Mouse (Mus musculus) bone marrow, adult 2 months (tissue): Measurements from ENCODE around the gene Gm15013. TPM values are rescaled to one million over a fixed set of nuclear protein-coding genes. Genes with fewer than 3 reads are reported as not detected.
"Not testable (repeated sequence)": the region's sequence is repeated elsewhere in the genome, so short reads cannot be mapped to it uniquely, and the experiment has no call there.

Experiments
- H3K27ac ChIP-seq: fragments of 200-500 bp; 2 replicates; pipeline ENCODE4 v1.5.1; 2012; ENCODE audit warnings: low read depth, mild to moderate bottlenecking, control low read depth, inconsistent platforms, low read length; ENCODE audit not compliant: control insufficient read depth, poor library complexity, insufficient read depth
- H3K4me1 ChIP-seq: fragments of 200-500 bp; 2 replicates; pipeline ENCODE4 v1.6.1; 2011; ENCODE audit warnings: low read length; ENCODE audit not compliant: control insufficient read depth, insufficient read depth
- H3K4me3 ChIP-seq: fragments of 200-500 bp; replicated peaks from 2 replicates; pipeline ENCODE3; 2011; ENCODE audit warnings: mild to moderate bottlenecking, low read depth, low read length, control low read depth; ENCODE audit not compliant: control insufficient read depth
- CTCF ChIP-seq: fragments of 200-500 bp; IDR thresholded peaks from 2 replicates; pipeline ENCODE4 v1.5.1; 2011; ENCODE audit warnings: low read length, control low read depth; ENCODE audit not compliant: control insufficient read depth, insufficient read depth
- POLR2A ChIP-seq: fragments of 200-500 bp; IDR thresholded peaks from 2 replicates; pipeline ENCODE4 v1.6.1; 2011; ENCODE audit warnings: low read depth, mild to moderate bottlenecking, control low read depth, low read length, borderline replicate concordance; ENCODE audit not compliant: control insufficient read depth
- WGBS: fragments of 180-500 bp; shearing (Covaris S2); methylation state at CpG from one replicate; pipeline ENCODE4 v1.1.7; 2018; 5-methylcytosine and 5-hydroxymethylcytosine counted together
- polyA plus RNA-seq: library from polyadenylated mRNA; stranded (reverse); fragments of >200 nt; gene quantifications from 2 replicates; pipeline ENCODE4 v1.2.4, GENCODE M21; 2011; ENCODE audit warnings: low replicate concordance; ENCODE audit not compliant: missing spikeins, insufficient read depth, insufficient read length

The Gm15013 gene
- polyA plus RNA-seq = 1.6 TPM in 1 of 2 replicates, not detected in the other

DNA sequence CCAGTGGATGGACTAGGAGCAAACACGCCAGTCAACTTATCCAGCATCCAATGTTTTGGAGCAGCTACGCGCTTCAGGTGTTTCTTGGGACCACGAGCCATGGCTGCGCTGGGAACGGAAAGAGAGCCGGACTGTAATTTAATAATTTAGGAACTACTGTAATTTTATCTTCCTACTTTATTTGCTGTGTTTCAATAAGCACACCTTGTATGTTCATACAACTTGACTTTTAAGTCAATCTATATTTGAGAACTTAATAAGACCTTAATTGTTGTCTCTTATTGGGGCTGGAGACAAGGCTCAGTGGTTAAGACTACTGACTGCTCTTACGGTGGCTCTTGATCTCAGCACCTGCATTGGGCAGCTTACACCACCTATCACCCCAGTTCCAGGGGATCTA is at the start of gene Gm15013:
Gene Gm15013, minus strand, starts transcription at position 101 of the 400 bp plus-strand sequence.
- H3K4me3 ChIP-seq = no peak within 1 kb of the TSS
- H3K4me1 ChIP-seq = no peaks in the 10 kb centered on the region
- H3K27ac ChIP-seq = no peak within 1 kb of the TSS
- 91% methylated on average over 8 of the region's 8 CpGs for WGBS
- no peak for TF ChIP-seq POLR2A
- no peak for TF ChIP-seq CTCF

DNA sequence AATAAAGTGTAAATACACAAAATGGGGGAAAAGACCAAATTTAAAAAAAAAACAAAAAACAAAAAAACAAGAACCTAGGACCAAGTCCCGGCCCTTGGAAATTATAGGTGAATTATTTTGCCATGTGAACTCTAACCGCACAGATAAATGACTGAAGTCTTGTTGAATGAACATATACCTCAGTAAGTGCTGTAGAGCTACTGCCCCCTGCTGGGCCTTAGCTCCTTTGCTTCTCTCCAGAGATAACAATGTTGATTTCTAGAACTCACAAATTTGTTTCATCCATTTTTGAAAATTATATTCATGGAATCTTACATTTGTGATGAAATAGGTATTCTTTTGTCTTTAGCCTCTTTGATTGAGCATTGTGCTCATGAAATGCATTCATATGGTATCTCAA is 48.3 kb upstream of the Gm15013 start:
- TF ChIP-seq CTCF = no peak
- TF ChIP-seq POLR2A = no peak
- 51% methylated on average over 2 of the region's 2 CpGs for WGBS
- Histone ChIP-seq H3K4me3 (no peak overlapping the region), H3K4me1 (no peaks in the 10 kb centered on the region), H3K27ac (no peak overlapping the region)

DNA sequence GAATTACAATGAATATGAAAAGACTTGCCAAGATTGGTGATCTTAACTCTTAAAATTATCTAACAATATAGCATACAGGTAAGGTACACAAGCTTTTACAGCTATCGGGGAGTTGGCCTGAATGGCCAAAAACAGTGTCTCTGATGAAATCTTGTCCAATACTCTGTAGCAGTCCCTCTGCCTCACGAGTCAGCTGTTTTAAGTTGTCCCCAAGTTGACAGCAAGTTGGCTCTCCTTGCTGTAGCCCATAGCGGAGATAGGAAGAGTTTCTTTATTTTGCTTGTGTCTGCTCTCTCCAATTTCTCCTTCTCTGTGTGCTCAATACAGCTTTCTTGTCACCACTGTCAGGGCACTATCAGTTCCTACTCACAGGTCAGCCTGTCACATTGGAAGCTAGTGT is 44.4 kb upstream of the Gm15013 start:
- 71% methylated on average over 3 of the region's 3 CpGs for WGBS
- not testable (repeated sequence) for H3K27ac ChIP-seq, H3K4me1 ChIP-seq, H3K4me3 ChIP-seq

DNA sequence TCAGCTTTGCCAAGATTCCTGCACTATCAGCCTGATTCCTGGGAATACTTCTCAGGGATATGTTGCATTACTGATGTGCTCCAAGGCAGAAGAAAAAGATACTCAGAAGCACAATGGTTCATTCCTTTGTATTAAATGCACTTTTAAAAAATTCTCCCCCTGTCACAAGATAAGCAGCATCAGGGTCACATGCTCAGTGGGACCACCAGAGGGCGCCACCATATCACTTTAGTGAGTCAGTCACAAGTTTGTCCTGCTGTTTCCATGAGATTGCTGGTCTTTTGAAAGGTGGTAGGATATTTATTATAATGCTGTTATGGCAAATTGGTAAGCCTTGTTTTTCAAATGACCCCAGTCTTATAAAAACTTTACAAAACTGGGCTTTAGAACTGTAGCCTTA is 37.6 kb upstream of the Gm15013 start:
- 4% methylated on average over 1 of the region's 1 CpGs for WGBS
- Histone ChIP-seq H3K4me1 (no peaks in the 10 kb centered on the region), H3K4me3 (no peak overlapping the region), H3K27ac (no peak overlapping the region)
- TF ChIP-seq POLR2A = no peak
- TF ChIP-seq CTCF = peak; percentile 63

DNA sequence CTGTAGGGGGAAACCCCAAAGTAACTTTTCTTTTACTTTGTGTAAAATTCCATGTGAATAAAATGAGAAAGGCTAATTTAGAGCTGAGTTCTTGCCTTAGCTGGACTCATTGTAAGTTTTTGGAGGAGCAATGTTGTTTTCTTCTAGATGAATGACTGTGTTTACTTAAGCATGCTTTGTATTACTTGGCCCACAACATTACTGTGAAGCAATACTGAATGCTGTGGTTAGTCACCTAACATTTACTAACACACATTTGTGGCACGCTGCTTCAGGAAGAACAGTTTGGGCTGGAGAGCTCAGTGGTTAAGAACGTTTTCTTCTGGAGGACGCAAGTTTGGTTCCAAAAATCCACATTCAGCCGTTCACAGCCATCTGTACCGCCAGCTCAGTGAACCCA is 22.8 kb upstream of the Gm15013 start:
- 82% methylated on average over 5 of the region's 5 CpGs for WGBS
- TF ChIP-seq POLR2A = no peak
- no peak for TF ChIP-seq CTCF
- Histone ChIP-seq H3K4me1 (no peaks in the 10 kb centered on the region), H3K4me3 (no peak overlapping the region), H3K27ac (no peak overlapping the region)

DNA sequence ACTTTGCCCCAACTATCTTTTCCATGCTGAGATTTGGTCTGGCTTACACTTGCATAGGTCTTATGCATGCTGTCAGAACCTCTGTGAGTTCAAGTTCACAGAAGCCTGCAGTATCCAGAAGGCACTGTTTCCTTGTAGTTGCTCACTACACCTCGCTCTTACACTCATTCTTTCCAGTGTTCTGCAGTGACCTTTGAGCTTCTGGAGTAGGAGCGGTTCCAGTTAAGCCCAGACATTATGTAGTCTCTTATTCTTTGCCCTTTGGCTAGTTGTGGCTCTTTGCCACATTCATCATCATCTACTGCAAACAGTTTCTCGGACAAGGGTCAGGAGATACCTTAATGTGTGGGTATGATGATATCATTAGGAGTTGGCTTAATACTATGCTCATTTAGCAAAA is 16.3 kb upstream of the Gm15013 start:
- TF ChIP-seq CTCF (no peak), POLR2A (no peak)
- Histone ChIP-seq H3K4me3 (no peak overlapping the region), H3K27ac (no peak overlapping the region), H3K4me1 (no peaks in the 10 kb centered on the region)
- WGBS = 75% methylated on average over 3 of the region's 3 CpGs

DNA sequence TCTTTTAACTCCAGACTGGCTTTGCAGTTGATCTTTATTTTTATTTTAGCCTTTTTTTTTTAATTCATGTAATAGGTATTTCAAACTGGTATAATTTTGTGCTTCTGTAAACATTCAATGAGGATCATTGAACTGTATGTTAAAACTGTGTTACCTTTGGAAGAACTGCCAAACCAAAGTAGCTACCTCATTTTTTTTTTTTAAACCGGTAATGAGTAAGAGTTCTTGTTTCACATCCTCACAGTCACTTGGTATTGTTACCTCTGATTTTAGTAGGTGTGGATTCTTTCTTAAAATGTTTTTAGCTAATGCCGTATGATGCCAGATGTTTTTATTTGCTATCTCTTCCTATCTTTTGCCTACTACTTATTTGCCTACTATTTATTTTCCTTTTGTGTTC is 8.1 kb upstream of the Gm15013 start:
- H3K4me3 ChIP-seq = no peak overlapping the region
- no peak for TF ChIP-seq POLR2A
- no peak for TF ChIP-seq CTCF
- no peak overlapping the region for H3K27ac ChIP-seq
- no peaks in the 10 kb centered on the region for H3K4me1 ChIP-seq
- WGBS = 82% methylated on average over 2 of the region's 2 CpGs

DNA sequence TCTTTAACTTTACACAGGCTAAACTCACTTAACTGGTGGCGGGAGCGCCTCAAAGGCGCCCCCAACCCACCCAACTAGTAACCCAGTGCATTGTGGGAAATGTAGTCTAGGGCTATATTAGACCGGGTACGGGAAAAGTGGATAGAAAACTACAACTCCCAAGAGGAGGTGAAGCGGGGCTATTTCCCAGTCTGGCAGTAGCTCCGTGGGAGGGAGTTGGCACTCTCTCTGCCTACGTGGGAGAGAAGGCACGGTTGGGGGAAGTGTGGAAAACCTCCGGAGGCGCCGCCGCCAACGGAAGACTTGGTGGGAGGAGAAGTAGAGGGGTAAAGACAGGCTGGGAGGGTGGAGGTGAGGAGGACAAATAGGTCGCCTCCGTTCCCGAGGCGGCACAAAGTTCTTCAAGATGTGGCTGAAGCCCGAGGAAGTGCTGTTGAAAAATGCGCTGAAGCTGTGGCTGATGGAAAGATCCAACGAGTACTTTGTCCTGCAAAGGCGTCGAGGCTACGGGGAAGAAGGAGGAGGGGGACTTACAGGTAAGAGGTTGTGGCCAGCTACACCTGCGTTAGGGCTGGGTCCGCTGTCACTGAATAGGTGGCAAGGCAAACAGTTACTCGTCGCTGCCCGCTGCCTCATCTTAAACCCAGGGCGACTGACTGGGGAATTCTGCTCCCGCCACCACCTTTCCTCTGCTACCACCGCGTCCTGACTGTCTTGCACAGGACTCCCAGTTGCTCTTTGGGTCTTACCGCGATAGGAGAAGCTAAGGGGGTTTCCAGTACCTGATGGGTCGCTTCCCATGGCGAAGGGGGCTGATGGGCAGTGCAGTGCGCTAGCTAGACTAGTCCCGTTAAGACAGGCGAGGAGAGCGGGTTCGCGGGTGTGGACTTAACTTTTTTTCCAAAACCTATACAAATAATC is 29.2 kb downstream of the Gm15013 start, which contains the start of gene Tbc1d8b:
Gene Tbc1d8b, plus strand, starts transcription at position 222 of the 921 bp plus-strand sequence.
- no peaks in the 10 kb centered on the region for H3K4me1 ChIP-seq
- no peak within 1 kb of the TSS for H3K27ac ChIP-seq
- peak within 1 kb of the TSS; percentile 90 for H3K4me3 ChIP-seq
- no peak for TF ChIP-seq POLR2A
- 13% methylated on average over 43 of the region's 43 CpGs for WGBS
